Mouse (Mus musculus) ES-Bruce4 (cell line): ENCODE results near the gene Heg1.

Experiments
- CTCF ChIP-seq: IDR thresholded peaks from one replicate; pipeline ENCODE4 v1.8.1; 2011; ENCODE audit warnings: low read depth, low read length
- EP300 ChIP-seq: IDR thresholded peaks from 2 replicates; pipeline ENCODE4 v1.6.1; 2011; ENCODE audit warnings: low read depth, low read length; ENCODE audit not compliant: insufficient read depth
- POLR2A ChIP-seq: IDR thresholded peaks from one replicate; pipeline ENCODE4 v1.8.1; 2011; ENCODE audit warnings: low read length; ENCODE audit not compliant: insufficient read depth

DNA sequence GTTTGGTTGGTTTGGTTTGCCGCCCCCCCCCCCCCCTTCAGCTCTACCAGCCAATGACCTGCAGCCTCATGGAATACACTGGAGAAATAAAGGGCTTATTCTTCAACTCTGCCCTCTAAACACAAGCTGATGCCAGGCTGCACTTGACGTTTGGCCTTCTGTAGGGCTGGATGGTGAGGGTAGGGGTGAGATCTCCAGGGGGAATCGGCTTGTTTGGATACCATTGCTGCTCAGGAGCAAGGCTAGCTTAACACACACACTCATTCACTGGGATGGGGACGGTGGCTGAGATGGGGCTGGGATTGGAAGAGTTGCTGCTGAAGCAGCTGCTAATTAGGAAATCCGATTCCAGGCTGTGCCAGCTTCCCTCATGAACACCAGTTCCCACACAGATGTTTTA is 16.4 kb downstream of the Heg1 start:
- TF ChIP-seq CTCF, result no peak
- TF ChIP-seq POLR2A, result no peak
- no peak for TF ChIP-seq EP300
